Mouse (Mus musculus): Measurements from ENCODE around the gene Akap5.

DNA sequence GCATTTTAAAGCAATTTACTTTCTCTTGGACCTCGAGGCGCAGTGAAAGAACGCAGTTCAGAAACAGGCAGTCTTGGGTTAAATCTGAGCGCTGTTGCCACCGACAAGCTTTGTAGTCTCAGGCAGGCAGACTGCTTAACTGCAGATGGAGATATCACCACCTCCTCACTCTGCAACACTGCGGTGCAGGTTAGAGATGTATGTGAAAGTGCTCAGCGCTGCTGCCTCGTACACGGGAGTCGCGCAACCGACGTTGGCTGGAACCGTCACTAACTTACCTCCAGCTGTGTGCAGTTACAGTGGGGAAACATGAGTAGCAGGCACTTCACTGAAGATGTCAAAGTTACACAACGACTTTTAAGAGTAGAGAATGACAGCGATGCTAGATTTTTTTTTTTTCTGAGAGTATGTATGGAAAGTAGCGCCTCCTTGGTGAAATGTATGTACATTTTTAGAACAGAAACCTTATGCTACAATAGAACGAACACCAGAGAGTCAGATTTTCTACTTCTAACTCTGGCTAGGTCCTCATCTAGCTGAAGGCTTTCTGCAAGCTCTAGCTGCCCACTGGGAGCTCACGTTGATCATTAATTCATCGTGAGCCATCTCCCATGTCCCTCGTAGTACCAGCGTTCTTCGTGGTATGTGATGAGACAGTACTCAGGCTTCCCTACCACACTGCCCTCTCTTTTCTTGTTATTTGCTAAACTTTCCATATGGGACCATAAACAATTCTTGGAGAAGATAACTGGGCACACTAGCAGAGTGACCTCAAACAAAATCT, 1.9 kb downstream of the Akap5 start:
- TF ChIP-seq TAL1 (IDR thresholded peaks at IDR 0.05; ENCODE audit: low read length): no peak
- no peak for TF ChIP-seq GATA1 (IDR thresholded peaks at IDR 0.05; ENCODE audit: low read length)

Measured in erythroblast, embryonic 14.5 days (primary cell).